Mouse (Mus musculus): ENCODE measurements around the gene Nos1ap. TPM values are rescaled to one million over a fixed set of nuclear protein-coding genes. Genes with fewer than 3 reads are reported as not detected.

Nos1ap gene
- total RNA-seq, 1 experiment from 2014 or later: 1.8 TPM

- no peak for ATAC-seq (replicated peaks; ENCODE audit: insufficient number of reproducible peaks, low FRiP score, low TSS enrichment, poor library complexity, severe bottlenecking)
Observed at GRCm38 (mm10) chr1:170482236-170482905, 107.3 kb downstream of the Nos1ap start.

GRCm38 (mm10) chr1:170481093-170481492 lies 108.6 kb downstream of the Nos1ap start:
- ATAC-seq (replicated peaks; ENCODE audit: insufficient number of reproducible peaks, low FRiP score, low TSS enrichment, poor library complexity, severe bottlenecking): no peak

- no peak for ATAC-seq (replicated peaks; ENCODE audit: insufficient number of reproducible peaks, low FRiP score, low TSS enrichment, poor library complexity, severe bottlenecking)
Observed at GRCm38 (mm10) chr1:170479458-170479798, 110.2 kb downstream of the Nos1ap start.

- no peak for ATAC-seq (replicated peaks; ENCODE audit: insufficient number of reproducible peaks, low FRiP score, low TSS enrichment, poor library complexity, severe bottlenecking)
Observed at GRCm38 (mm10) chr1:170478791-170479457, 110.7 kb downstream of the Nos1ap start.

DNA sequence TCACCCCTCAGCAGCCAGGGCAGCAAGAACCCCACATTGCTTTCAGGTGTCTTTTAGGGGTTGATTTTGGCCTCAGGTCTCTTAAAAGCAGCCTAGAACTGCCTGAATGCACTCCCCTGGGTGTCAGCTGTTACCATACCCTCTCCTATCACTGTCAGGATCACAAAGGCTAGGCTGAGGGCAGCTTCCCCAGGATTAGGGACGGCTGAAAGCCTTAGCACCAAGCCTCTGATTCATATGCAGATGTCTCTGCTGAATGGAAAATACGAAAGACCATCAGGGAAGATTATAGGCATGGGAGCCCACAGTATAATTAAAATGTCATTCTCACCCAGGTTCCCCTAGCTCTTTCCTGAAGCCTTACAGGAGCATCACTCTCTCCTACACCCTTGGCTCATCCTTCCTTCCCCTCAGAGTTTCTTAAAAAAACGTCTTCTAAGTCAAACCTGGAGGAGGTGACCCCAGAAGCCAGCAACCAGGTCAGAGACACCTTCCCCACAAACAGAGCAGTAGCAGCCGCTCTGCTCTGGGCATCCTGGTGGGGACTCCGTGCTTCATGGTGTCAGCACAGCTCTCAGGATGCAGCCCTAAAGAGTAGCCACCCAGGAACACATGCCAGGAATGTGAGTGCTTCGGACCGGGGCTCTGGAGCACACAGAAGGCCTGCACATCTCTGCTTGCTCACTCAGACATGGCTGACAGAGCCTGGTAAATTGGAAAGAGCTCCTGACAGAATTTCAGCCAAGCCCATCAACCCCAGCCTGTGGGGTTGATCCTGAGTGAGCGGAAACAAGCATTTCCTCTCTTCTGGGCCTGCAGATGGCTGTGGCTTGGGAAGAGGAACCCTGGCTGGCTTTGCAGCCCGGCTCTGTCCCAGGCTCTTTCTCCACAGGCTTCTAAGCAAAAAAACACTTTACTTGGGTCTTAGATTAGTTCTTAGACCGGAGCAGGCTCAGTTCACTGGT lies 111.7 kb downstream of the Nos1ap start:
- ATAC-seq (replicated peaks; ENCODE audit: insufficient number of reproducible peaks, low FRiP score, low TSS enrichment, poor library complexity, severe bottlenecking): no peak

- no peak for ATAC-seq (replicated peaks; ENCODE audit: insufficient number of reproducible peaks, low FRiP score, low TSS enrichment, poor library complexity, severe bottlenecking)
Observed at GRCm38 (mm10) chr1:170473460-170473859, 116.2 kb downstream of the Nos1ap start.

DNA sequence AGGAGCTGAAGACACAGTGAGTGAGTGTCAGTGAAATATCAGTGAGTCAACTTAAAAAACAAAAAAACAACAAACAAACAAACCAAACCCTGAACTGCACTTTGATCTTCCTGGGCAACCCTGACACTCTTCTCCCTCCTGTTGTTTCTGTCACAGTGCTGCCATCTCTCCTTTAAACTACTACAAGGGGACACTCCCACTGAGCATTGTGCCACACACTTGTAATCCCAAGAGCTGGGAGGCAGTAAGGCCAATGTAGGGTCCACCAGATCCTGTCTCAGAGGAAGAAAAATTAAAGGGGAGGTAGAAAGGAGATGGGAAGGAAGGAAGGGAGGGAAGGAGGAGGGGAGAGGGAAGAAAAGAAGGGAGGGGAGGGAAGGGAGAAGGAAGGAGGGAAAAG lies 116.8 kb downstream of the Nos1ap start:
- no peak for ATAC-seq (replicated peaks; ENCODE audit: insufficient number of reproducible peaks, low FRiP score, low TSS enrichment, poor library complexity, severe bottlenecking)

GRCm38 (mm10) chr1:170466099-170467009 lies 123.3 kb downstream of the Nos1ap start:
- ATAC-seq (replicated peaks; ENCODE audit: insufficient number of reproducible peaks, low FRiP score, low TSS enrichment, poor library complexity, severe bottlenecking): no peak

GRCm38 (mm10) chr1:170462140-170462539 lies 127.5 kb downstream of the Nos1ap start:
- no peak for ATAC-seq (replicated peaks; ENCODE audit: insufficient number of reproducible peaks, low FRiP score, low TSS enrichment, poor library complexity, severe bottlenecking)

- ATAC-seq (replicated peaks; ENCODE audit: insufficient number of reproducible peaks, low FRiP score, low TSS enrichment, poor library complexity, severe bottlenecking): no peak
Observed at GRCm38 (mm10) chr1:170459896-170460602, 129.6 kb downstream of the Nos1ap start.

- ATAC-seq (replicated peaks; ENCODE audit: insufficient number of reproducible peaks, low FRiP score, low TSS enrichment, poor library complexity, severe bottlenecking): no peak
Observed at GRCm38 (mm10) chr1:170457673-170458072, 132.0 kb downstream of the Nos1ap start.

- ATAC-seq (replicated peaks; ENCODE audit: insufficient number of reproducible peaks, low FRiP score, low TSS enrichment, poor library complexity, severe bottlenecking): no peak
Observed at GRCm38 (mm10) chr1:170455910-170456700, 133.6 kb downstream of the Nos1ap start.

GRCm38 (mm10) chr1:170455387-170455786 lies 134.3 kb downstream of the Nos1ap start:
- no peak for ATAC-seq (replicated peaks; ENCODE audit: insufficient number of reproducible peaks, low FRiP score, low TSS enrichment, poor library complexity, severe bottlenecking)

GRCm38 (mm10) chr1:170453455-170453854 lies 136.2 kb downstream of the Nos1ap start:
- ATAC-seq (replicated peaks; ENCODE audit: insufficient number of reproducible peaks, low FRiP score, low TSS enrichment, poor library complexity, severe bottlenecking): no peak

- ATAC-seq (replicated peaks; ENCODE audit: insufficient number of reproducible peaks, low FRiP score, low TSS enrichment, poor library complexity, severe bottlenecking): no peak
Observed at GRCm38 (mm10) chr1:170448244-170448643, 141.4 kb downstream of the Nos1ap start.

- no peak for ATAC-seq (replicated peaks; ENCODE audit: insufficient number of reproducible peaks, low FRiP score, low TSS enrichment, poor library complexity, severe bottlenecking)
Observed at GRCm38 (mm10) chr1:170445458-170445857, 144.2 kb downstream of the Nos1ap start.

DNA sequence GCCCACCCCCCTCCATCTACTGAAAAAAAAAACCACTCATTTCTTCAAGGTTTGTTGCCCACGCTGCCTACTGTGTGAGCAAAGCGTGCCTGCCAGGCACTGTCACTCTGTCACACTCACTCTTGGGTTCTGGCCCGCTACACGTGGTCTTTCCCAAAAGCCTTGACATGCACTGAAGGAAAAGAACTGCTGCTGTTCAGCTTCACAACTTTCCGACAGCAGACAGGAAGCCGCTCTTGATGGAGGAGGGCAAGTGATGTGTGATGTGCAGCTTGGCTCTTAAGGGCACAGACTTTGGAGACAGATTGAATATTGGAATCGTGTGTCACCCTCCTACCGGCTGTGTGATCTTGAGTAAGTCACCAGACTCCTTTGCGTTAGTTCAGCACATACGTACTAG lies 149.3 kb downstream of the Nos1ap start:
- no peak for ATAC-seq (replicated peaks; ENCODE audit: insufficient number of reproducible peaks, low FRiP score, low TSS enrichment, poor library complexity, severe bottlenecking)
